Mouse (Mus musculus): ENCODE data around the gene Rara. TPM values are rescaled to one million over a fixed set of nuclear protein-coding genes. Genes with fewer than 3 reads are reported as not detected.
A peak's percentile ranks its signal among the peaks of the same experiment; 100 is the strongest.

The Rara gene
- polyA plus RNA-seq, 1 experiment from 2014 or later: 14.8 TPM

DNA sequence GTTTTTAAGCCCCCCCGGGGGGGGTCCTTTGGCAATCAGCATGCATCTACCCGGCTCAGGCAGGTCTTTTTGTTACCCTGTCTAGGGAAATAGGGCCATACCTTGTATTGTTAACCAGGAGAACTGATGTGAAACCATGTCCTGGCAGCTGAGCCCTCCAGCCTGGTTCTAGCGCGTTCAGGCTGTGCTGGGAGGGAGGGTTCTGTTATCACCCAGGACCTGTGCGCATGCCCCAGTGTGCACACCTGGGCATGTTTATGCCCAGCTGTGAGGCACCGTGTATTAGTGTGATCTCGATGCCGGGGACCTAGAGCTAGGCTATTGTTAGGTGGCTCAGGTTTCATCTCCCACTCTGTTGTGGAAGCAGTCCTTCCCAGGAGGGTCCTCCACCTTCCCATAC, 34.1 kb downstream of the Rara start:
- H3K27ac ChIP-seq (ENCODE audit: low read depth, low read length): no peak overlapping the region
- WGBS: 7% methylated on average over 8 of the region's 8 CpGs

DNA sequence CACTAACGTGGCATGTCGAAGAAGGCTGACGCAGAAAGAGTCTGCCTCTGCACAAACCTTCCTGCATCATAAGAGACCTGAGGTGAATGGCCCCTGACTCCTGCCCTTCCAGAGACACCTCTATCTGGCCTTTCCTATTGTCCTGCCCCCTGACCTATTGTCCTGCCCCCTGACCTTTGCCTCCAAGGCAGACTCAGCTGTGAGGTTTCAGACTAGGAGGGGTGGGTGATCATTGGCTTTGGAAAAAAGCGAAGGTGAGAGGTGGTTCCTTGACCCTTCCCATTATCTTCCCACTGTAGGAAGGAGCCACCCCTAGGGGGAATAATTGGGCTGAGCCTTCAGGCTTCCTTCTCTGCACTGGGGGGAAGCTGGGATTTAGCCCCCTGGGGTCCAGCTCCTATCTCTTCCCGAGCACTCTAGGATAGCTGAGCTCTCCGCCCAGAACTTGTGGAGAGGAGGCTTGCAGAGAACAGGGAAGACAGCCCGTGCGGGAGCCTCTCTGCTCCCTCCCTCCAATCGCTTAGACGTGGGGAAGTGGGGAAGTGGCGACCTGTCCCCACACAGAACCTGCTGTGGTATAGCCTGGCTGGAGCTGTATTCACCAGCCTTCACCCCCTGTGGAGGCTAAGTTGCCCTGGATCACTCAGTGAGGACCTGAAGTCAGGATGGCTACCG, 34.9 kb downstream of the Rara start:
- Histone ChIP-seq H3K27ac (ENCODE audit: low read depth, low read length) (no peak overlapping the region), H3K9me3 (ENCODE audit: control insufficient read depth, low read length) (no peaks in the 10 kb centered on the region), H3K4me1 (ENCODE audit: control insufficient read depth, insufficient read depth, low read length) (peaks cover 82% of the 10 kb centered on the region), H3K36me3 (ENCODE audit: control insufficient read depth, insufficient read depth, low read length) (no peaks in the 10 kb centered on the region), H3K9ac (ENCODE audit: low read length) (no peak overlapping the region; the same call in 1 of the 2 replicates), H3K4me2 (peak overlapping the region; percentile 67), H3K4me3 (ENCODE audit: low read depth, low read length) (peak overlapping the region; percentile 26), H3K27me3 (ENCODE audit: control insufficient read depth, insufficient read depth, low read length) (peaks cover 26% of the 10 kb centered on the region)
- 3% methylated on average over 12 of the region's 12 CpGs for WGBS
- DNase-seq (ENCODE audit: low spot score, missing footprints) (peak; percentile 90), ATAC-seq (ENCODE audit: low FRiP score) (no peak)

More for the DNA sequence above, 34.1 kb downstream of the Rara start:
- Histone ChIP-seq H3K9me3 (ENCODE audit: control insufficient read depth, low read length) (no peaks in the 10 kb centered on the region), H3K36me3 (ENCODE audit: control insufficient read depth, insufficient read depth, low read length) (no peaks in the 10 kb centered on the region), H3K4me1 (ENCODE audit: control insufficient read depth, insufficient read depth, low read length) (peaks cover 74% of the 10 kb centered on the region), H3K4me2 (peak overlapping the region; percentile 100), H3K27me3 (ENCODE audit: control insufficient read depth, insufficient read depth, low read length) (peaks cover 26% of the 10 kb centered on the region), H3K9ac (ENCODE audit: low read length) (peak overlapping the region; percentile 70; the same call in 1 of the 2 replicates), H3K4me3 (ENCODE audit: low read depth, low read length) (peak overlapping the region; percentile 62)
- ATAC-seq (ENCODE audit: low FRiP score): no peak
- DNase-seq (ENCODE audit: low spot score, missing footprints): no peak

DNA sequence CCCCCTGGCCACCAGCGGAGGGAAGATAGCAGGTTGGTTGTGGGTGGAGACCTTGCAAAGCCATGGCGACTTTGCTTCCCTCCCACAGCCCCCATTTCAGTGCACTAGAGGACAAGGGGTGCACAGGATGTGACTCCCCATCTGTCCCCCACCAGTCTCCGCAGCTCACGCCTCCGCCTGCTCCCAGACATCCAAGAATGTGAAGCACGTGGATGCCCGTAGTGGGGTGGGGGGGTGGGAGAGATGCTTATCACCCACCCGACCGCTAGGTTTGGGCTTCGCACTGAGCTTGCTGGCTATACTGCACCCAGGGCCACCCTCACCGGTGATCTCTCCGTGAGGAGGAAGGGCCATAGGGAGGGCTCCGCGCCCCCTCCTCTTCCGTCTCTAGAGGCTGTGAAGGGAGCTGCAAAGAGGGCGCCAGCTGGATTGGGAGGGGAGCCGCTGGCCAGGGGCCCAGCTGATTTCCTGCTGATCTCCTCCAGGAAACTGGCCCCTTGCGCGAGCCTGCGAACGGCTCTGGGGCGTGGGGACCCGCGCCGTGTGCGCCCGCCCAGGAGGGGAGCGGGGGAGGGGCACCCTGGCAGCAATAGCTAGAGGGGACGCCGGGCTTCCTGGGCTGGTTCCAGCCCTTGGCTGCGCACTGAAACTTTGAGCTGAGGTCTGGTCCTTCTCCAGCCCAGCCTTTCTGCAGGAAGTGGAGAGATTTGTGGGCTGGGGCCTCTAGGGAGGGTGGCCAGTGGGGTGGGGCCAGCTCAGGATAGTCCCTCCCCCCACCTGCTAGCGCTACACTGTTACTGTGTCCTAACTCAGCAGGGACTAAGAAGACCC, 35.8 kb downstream of the Rara start:
- Histone ChIP-seq H3K27ac (ENCODE audit: low read depth, low read length) (no peak overlapping the region), H3K4me1 (ENCODE audit: control insufficient read depth, insufficient read depth, low read length) (peaks cover 90% of the 10 kb centered on the region), H3K36me3 (ENCODE audit: control insufficient read depth, insufficient read depth, low read length) (no peaks in the 10 kb centered on the region), H3K4me2 (peak overlapping the region; percentile 67), H3K9ac (ENCODE audit: low read length) (peak overlapping the region; percentile 56), H3K27me3 (ENCODE audit: control insufficient read depth, insufficient read depth, low read length) (peaks cover 26% of the 10 kb centered on the region), H3K9me3 (ENCODE audit: control insufficient read depth, low read length) (no peaks in the 10 kb centered on the region), H3K4me3 (ENCODE audit: low read depth, low read length) (peak overlapping the region; percentile 26)
- WGBS: 0% methylated on average over 32 of the region's 32 CpGs
- DNase-seq (ENCODE audit: low spot score, missing footprints) (peak; percentile 93), ATAC-seq (ENCODE audit: low FRiP score) (0 out of 2 replicates have a peak, but pooled peaks have one; percentile 19)

- H3K4me1 ChIP-seq (ENCODE audit: control insufficient read depth, insufficient read depth, low read length): peaks cover 95% of the 10 kb centered on the region
- H3K36me3 ChIP-seq (ENCODE audit: control insufficient read depth, insufficient read depth, low read length): no peaks in the 10 kb centered on the region
- H3K9me3 ChIP-seq (ENCODE audit: control insufficient read depth, low read length): no peaks in the 10 kb centered on the region
- H3K27me3 ChIP-seq (ENCODE audit: control insufficient read depth, insufficient read depth, low read length): peaks cover 26% of the 10 kb centered on the region
- DNase-seq (ENCODE audit: low spot score, missing footprints) (peak; percentile 86), ATAC-seq (ENCODE audit: low FRiP score) (no peak)
- no peak overlapping the region for H3K4me3 ChIP-seq (ENCODE audit: low read depth, low read length)
- peak overlapping the region; percentile 67 for H3K4me2 ChIP-seq
- H3K27ac ChIP-seq (ENCODE audit: low read depth, low read length): no peak overlapping the region
- H3K9ac ChIP-seq (ENCODE audit: low read length): peak overlapping the region; percentile 40; the same call in 1 of the 2 replicates
- 29% methylated on average over 6 of the region's 6 CpGs for WGBS
These were observed 36.6 kb downstream of the Rara start for GRCm38 (mm10) chr11:98964201-98964615.

- H3K4me1 ChIP-seq (ENCODE audit: control insufficient read depth, insufficient read depth, low read length): peaks cover 96% of the 10 kb centered on the region
- peak overlapping the region; percentile 10; the same call in 1 of the 2 replicates for H3K27ac ChIP-seq (ENCODE audit: low read depth, low read length)
- peak overlapping the region; percentile 4; the same call in 1 of the 2 replicates for H3K4me3 ChIP-seq (ENCODE audit: low read depth, low read length)
- H3K9ac ChIP-seq (ENCODE audit: low read length): peak overlapping the region; percentile 54
- H3K27me3 ChIP-seq (ENCODE audit: control insufficient read depth, insufficient read depth, low read length): peaks cover 26% of the 10 kb centered on the region
- peak overlapping the region; percentile 34 for H3K4me2 ChIP-seq
- 19% methylated on average over 15 of the region's 15 CpGs for WGBS
- DNase-seq (ENCODE audit: low spot score, missing footprints): peak; percentile 90
- H3K9me3 ChIP-seq (ENCODE audit: control insufficient read depth, low read length): no peaks in the 10 kb centered on the region
- ATAC-seq (ENCODE audit: low FRiP score): no peak
- no peaks in the 10 kb centered on the region for H3K36me3 ChIP-seq (ENCODE audit: control insufficient read depth, insufficient read depth, low read length)
These were observed 37.2 kb downstream of the Rara start for GRCm38 (mm10) chr11:98964616-98965415.

DNA sequence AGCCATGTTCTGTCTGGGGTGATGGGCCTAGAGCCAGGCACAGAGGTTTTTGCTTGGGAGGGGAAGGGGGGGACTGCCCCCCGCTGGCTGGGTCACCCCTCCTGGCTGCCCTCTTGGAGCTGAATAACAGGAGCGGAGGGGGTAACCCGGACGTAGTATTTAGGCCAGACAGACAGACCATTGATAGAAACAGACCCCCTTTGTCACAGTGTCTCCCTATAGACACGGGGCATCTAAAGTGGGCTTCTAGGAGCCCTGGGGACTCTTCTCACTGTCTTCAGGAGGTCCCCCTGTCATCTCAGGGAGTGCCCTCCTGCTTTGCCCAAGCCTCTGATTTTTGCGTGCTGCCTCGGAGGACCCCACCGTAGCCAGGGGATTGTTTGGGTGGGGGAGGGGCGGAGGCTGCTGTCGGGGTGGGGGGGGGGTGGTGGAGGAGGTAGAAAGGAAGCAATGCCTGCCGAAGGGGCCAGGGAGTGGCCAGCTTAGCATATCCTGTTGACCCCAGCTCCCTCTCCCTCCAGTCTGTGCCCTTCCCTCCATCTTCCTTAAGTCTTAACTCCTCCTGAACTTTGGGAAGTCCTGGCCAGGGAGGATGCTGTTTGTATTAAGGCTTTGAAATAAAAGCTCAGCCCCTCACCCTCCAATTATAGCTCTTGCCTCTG, 37.9 kb downstream of the Rara start:
- Histone ChIP-seq H3K4me2 (peak overlapping the region; percentile 34), H3K27ac (ENCODE audit: low read depth, low read length) (peak overlapping the region; percentile 30; the same call in 1 of the 2 replicates), H3K36me3 (ENCODE audit: control insufficient read depth, insufficient read depth, low read length) (no peaks in the 10 kb centered on the region), H3K4me3 (ENCODE audit: low read depth, low read length) (peak overlapping the region; percentile 4; the same call in 1 of the 2 replicates), H3K27me3 (ENCODE audit: control insufficient read depth, insufficient read depth, low read length) (peaks cover 24% of the 10 kb centered on the region), H3K9me3 (ENCODE audit: control insufficient read depth, low read length) (no peaks in the 10 kb centered on the region), H3K9ac (ENCODE audit: low read length) (peak overlapping the region; percentile 54), H3K4me1 (ENCODE audit: control insufficient read depth, insufficient read depth, low read length) (peaks cover 99% of the 10 kb centered on the region)
- 4% methylated on average over 11 of the region's 11 CpGs for WGBS
- DNase-seq (ENCODE audit: low spot score, missing footprints) (peak; percentile 87), ATAC-seq (ENCODE audit: low FRiP score) (no peak)

- 35% methylated on average over 9 of the region's 9 CpGs for WGBS
- 0 out of 2 replicates have a peak overlapping the region, but pooled peaks have one; percentile 34 for H3K9ac ChIP-seq (ENCODE audit: low read length)
These were observed 39.0 kb downstream of the Rara start for GRCm38 (mm10) chr11:98966499-98967141.

DNA sequence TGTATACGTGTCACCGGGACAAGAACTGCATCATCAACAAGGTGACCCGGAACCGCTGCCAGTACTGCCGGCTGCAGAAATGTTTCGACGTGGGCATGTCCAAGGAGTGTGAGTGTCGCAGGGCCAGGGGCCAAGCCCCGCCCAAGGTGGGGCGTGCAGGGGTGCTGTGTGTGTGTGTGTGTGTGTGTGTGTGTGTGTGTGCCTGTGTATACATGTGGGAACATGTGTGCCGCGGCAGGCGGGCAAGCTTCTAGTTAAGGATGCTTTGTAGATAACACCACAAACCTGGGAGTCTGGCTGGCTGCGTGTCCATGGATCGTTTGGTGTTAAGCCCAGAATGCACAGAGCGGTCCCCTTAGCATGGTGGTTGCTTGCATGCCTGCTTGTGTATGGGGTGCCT, 40.5 kb downstream of the Rara start:
- ATAC-seq (ENCODE audit: low FRiP score) (no peak), DNase-seq (ENCODE audit: low spot score, missing footprints) (no peak)
- peaks cover 76% of the 10 kb centered on the region for H3K4me1 ChIP-seq (ENCODE audit: control insufficient read depth, insufficient read depth, low read length)
- H3K9ac ChIP-seq (ENCODE audit: low read length): peak overlapping the region; percentile 38; the same call in 1 of the 2 replicates
- peak overlapping the region; percentile 89 for H3K27ac ChIP-seq (ENCODE audit: low read depth, low read length)
- H3K4me3 ChIP-seq (ENCODE audit: low read depth, low read length): no peak overlapping the region
- peak overlapping the region; percentile 47 for H3K4me2 ChIP-seq
- H3K9me3 ChIP-seq (ENCODE audit: control insufficient read depth, low read length): no peaks in the 10 kb centered on the region
- 80% methylated on average over 16 of the region's 16 CpGs for WGBS
- no peaks in the 10 kb centered on the region for H3K36me3 ChIP-seq (ENCODE audit: control insufficient read depth, insufficient read depth, low read length)
- peaks cover 1% of the 10 kb centered on the region for H3K27me3 ChIP-seq (ENCODE audit: control insufficient read depth, insufficient read depth, low read length)

More at GRCm38 (mm10) chr11:98966499-98967141, 39.0 kb downstream of the Rara start:
- DNase-seq (ENCODE audit: low spot score, missing footprints) (peak; percentile 89), ATAC-seq (ENCODE audit: low FRiP score) (0 out of 2 replicates have a peak, but pooled peaks have one; percentile 18)
- peaks cover 15% of the 10 kb centered on the region for H3K27me3 ChIP-seq (ENCODE audit: control insufficient read depth, insufficient read depth, low read length)
- no peaks in the 10 kb centered on the region for H3K36me3 ChIP-seq (ENCODE audit: control insufficient read depth, insufficient read depth, low read length)
- peak overlapping the region; percentile 7; the same call in 1 of the 2 replicates for H3K4me2 ChIP-seq
- H3K9me3 ChIP-seq (ENCODE audit: control insufficient read depth, low read length): no peaks in the 10 kb centered on the region
- 0 out of 2 replicates have a peak overlapping the region, but pooled peaks have one; percentile 30 for H3K27ac ChIP-seq (ENCODE audit: low read depth, low read length)
- no peak overlapping the region for H3K4me3 ChIP-seq (ENCODE audit: low read depth, low read length)
- peaks cover 91% of the 10 kb centered on the region for H3K4me1 ChIP-seq (ENCODE audit: control insufficient read depth, insufficient read depth, low read length)

Data from midbrain, embryonic 11.5 days (tissue).